Mouse (Mus musculus) CH12.LX (cell line): ENCODE data around the gene Tha1.

Experiments used
- BHLHE40 ChIP-seq: IDR thresholded peaks from 2 replicates; pipeline ENCODE4 v1.6.1; 2011; ENCODE audit warnings: mild to moderate bottlenecking, low read depth, low read length, improper control_type of control experiment
- CTCF ChIP-seq, 2 experiments: IDR thresholded peaks in 1 of 2; conservative IDR thresholded peaks in 1 of 2; 2 replicates each; pipeline ENCODE4 v1.5.1; 2011 to 2012; ENCODE audit warnings: low read depth in 2 of 2, low read length in 2 of 2, improper control_type of control experiment in 1 of 2, inconsistent platforms in 1 of 2, mild to moderate bottlenecking in 1 of 2, moderate library complexity in 1 of 2
- E2F4 ChIP-seq: IDR thresholded peaks from 2 replicates; pipeline ENCODE4 v1.6.1; 2011; ENCODE audit warnings: low read depth, low read length, improper control_type of control experiment; ENCODE audit not compliant: insufficient replicate concordance
- EP300 ChIP-seq: IDR thresholded peaks from 2 replicates; pipeline ENCODE4 v1.6.1; 2011; ENCODE audit warnings: low read length, improper control_type of control experiment
- MAFK ChIP-seq: IDR thresholded peaks from 2 replicates; pipeline ENCODE4 v1.6.1; 2011; ENCODE audit warnings: low read length, improper control_type of control experiment; ENCODE audit not compliant: insufficient replicate concordance
- MEF2A ChIP-seq: IDR thresholded peaks from 2 replicates; pipeline ENCODE4 v1.6.1; 2014; ENCODE audit warnings: low read depth, mild to moderate bottlenecking, inconsistent platforms, low read length, improper control_type of control experiment, borderline replicate concordance
- NRF1 ChIP-seq: IDR thresholded peaks from 2 replicates; pipeline ENCODE4 v1.6.1; 2014; ENCODE audit warnings: low read depth, mild to moderate bottlenecking, inconsistent platforms, low read length, improper control_type of control experiment, moderate library complexity
- POLR2A ChIP-seq: IDR thresholded peaks from 2 replicates; pipeline ENCODE4 v1.6.1; 2011; ENCODE audit warnings: low read depth, mild to moderate bottlenecking, improper control_type of control experiment, low read length
- TBP ChIP-seq: conservative IDR thresholded peaks from 2 replicates; pipeline ENCODE4 v1.6.1; 2011; ENCODE audit warnings: low read depth, low read length, improper control_type of control experiment
- TCF12 ChIP-seq: IDR thresholded peaks from 2 replicates; pipeline ENCODE4 v1.6.1; 2014; ENCODE audit warnings: low read depth, mild to moderate bottlenecking, inconsistent platforms, low read length, improper control_type of control experiment
- UBTF ChIP-seq: IDR thresholded peaks from 2 replicates; pipeline ENCODE4 v1.6.1; 2012; ENCODE audit warnings: low read depth, mild to moderate bottlenecking, inconsistent platforms, low read length, improper control_type of control experiment, moderate library complexity
- ZNF384 ChIP-seq: IDR thresholded peaks from 2 replicates; pipeline ENCODE4 v1.6.1; 2012; ENCODE audit warnings: low read depth, low read length, improper control_type of control experiment, inconsistent platforms

- TF ChIP-seq TBP (no peak), POLR2A (no peak), CTCF (conservative IDR thresholded peaks at IDR 0.05 in 1 of 2, IDR thresholded peaks at IDR 0.05 in 1 of 2; ENCODE audit: low read depth in 2 of 2, low read length in 2 of 2) (no peak), E2F4 (no peak), MEF2A (no peak), BHLHE40 (no peak), UBTF (no peak), NRF1 (no peak), MAFK (no peak), TCF12 (no peak), ZNF384 (no peak), EP300 (no peak)
Observed at GRCm38 (mm10) chr11:117865988-117866387, 7.3 kb downstream of the Tha1 start.
